Mouse (Mus musculus) embryonic fibroblast, embryonic 13.5 days (primary cell): ENCODE results near the gene Hspa1a. TPM values are rescaled to one million over a fixed set of nuclear protein-coding genes. Genes with fewer than 3 reads are reported as not detected.
"Not testable (repeated sequence)": the region's sequence is repeated elsewhere in the genome, so short reads cannot be mapped to it uniquely, and the experiment has no call there.

ENCODE experiments used
- H3K27ac ChIP-seq: 2 replicates; pipeline ENCODE4 v1.5.1; 2012; ENCODE audit warnings: low read length, control low read depth, inconsistent platforms; ENCODE audit not compliant: insufficient read depth
- H3K4me1 ChIP-seq: 2 replicates; pipeline ENCODE4 v1.6.1; 2011; ENCODE audit warnings: low read length; ENCODE audit not compliant: control insufficient read depth, insufficient read depth
- H3K4me3 ChIP-seq: 2 replicates; pipeline ENCODE4 v1.5.1; 2011; ENCODE audit warnings: mild to moderate bottlenecking, control low read depth, low read length; ENCODE audit not compliant: insufficient read depth
- CTCF ChIP-seq: IDR thresholded peaks from 2 replicates; pipeline ENCODE4 v1.5.1; 2011; ENCODE audit warnings: mild to moderate bottlenecking, control low read depth, low read length, moderate library complexity, borderline replicate concordance; ENCODE audit not compliant: insufficient read depth
- POLR2A ChIP-seq: IDR thresholded peaks from 2 replicates; pipeline ENCODE4 v1.6.1; 2011; ENCODE audit warnings: low read depth, mild to moderate bottlenecking, control low read depth, low read length, moderate library complexity
- polyA plus RNA-seq: library from polyadenylated mRNA; stranded (reverse); fragments of >200 nt; gene quantifications from 2 replicates; pipeline ENCODE4 v1.2.4, GENCODE M21; 2011; ENCODE audit warnings: low read depth; ENCODE audit not compliant: missing spikeins, insufficient read length

Gene Hspa1a
- polyA plus RNA-seq, 1 experiment = 6.0 TPM

GRCm38 (mm10) chr17:34965627-34966026 lies 6.3 kb downstream of the Hspa1a start:
- Histone ChIP-seq H3K4me1 (peaks cover 12% of the 10 kb centered on the region), H3K27ac (peak overlapping the region; percentile 34; the same call in 1 of the 2 replicates), H3K4me3 (no peak overlapping the region)
- TF ChIP-seq POLR2A = no peak
- TF ChIP-seq CTCF = no peak

- Histone ChIP-seq H3K4me3 (no peak overlapping the region), H3K4me1 (peaks cover 12% of the 10 kb centered on the region), H3K27ac (peak overlapping the region; percentile 38; the same call in 1 of the 2 replicates)
- TF ChIP-seq CTCF (no peak), POLR2A (peak; percentile 24; the same call in 1 of the 2 replicates)
Measured at GRCm38 (mm10) chr17:34964640-34965049, 7.3 kb downstream of the Hspa1a start.

- no peak overlapping the region for H3K4me3 ChIP-seq
Measured at GRCm38 (mm10) chr17:34962841-34963240, 9.1 kb downstream of the Hspa1a start.

GRCm38 (mm10) chr17:34962125-34962524 lies 9.8 kb downstream of the Hspa1a start:
- TF ChIP-seq POLR2A (no peak), CTCF (no peak)
- H3K27ac ChIP-seq = peak overlapping the region; percentile 98
- peaks cover 6% of the 10 kb centered on the region for H3K4me1 ChIP-seq
- H3K4me3 ChIP-seq = no peak overlapping the region

More at GRCm38 (mm10) chr17:34962841-34963240, 9.1 kb downstream of the Hspa1a start:
- peaks cover 6% of the 10 kb centered on the region for H3K4me1 ChIP-seq
- TF ChIP-seq CTCF = no peak
- no peak for TF ChIP-seq POLR2A
- peak overlapping the region; percentile 98 for H3K27ac ChIP-seq

GRCm38 (mm10) chr17:34960702-34961493 lies 11.1 kb downstream of the Hspa1a start:
- TF ChIP-seq CTCF (no peak), POLR2A (no peak; the same call in 1 of the 2 replicates)
- peaks cover 6% of the 10 kb centered on the region for H3K4me1 ChIP-seq
- no peak overlapping the region for H3K4me3 ChIP-seq
- peak overlapping the region; percentile 98 for H3K27ac ChIP-seq

GRCm38 (mm10) chr17:34959881-34960515 lies 12.0 kb downstream of the Hspa1a start:
- Histone ChIP-seq H3K4me1 (peaks cover 6% of the 10 kb centered on the region; the same call in 1 of the 2 replicates), H3K27ac (peak overlapping the region; percentile 98), H3K4me3 (peak overlapping the region; percentile 77)
- TF ChIP-seq POLR2A = peak; percentile 54
- no peak for TF ChIP-seq CTCF

- H3K4me1 ChIP-seq = not testable (repeated sequence)
- peak; percentile 78 for TF ChIP-seq POLR2A
- H3K27ac ChIP-seq = peak within 1 kb of the TSS; percentile 98
- H3K4me3 ChIP-seq = peak within 1 kb of the TSS; percentile 77
Measured at GRCm38 (mm10) chr17:34959130-34959778, 12.7 kb downstream of the Hspa1a start, which contains the start of gene Hspa1b. Gene Hspa1b, minus strand, starts transcription at chr17:34959238.

GRCm38 (mm10) chr17:34958734-34959129 lies 13.2 kb downstream of the Hspa1a start:
- peak overlapping the region; percentile 16; the same call in 1 of the 2 replicates for H3K4me3 ChIP-seq

GRCm38 (mm10) chr17:34957966-34958365 lies 14.0 kb downstream of the Hspa1a start:
- not testable (repeated sequence) for H3K27ac ChIP-seq, H3K4me3 ChIP-seq, H3K4me1 ChIP-seq

More at GRCm38 (mm10) chr17:34958734-34959129, 13.2 kb downstream of the Hspa1a start:
- not testable (repeated sequence) for H3K27ac ChIP-seq, H3K4me1 ChIP-seq

- H3K27ac ChIP-seq, H3K4me1 ChIP-seq, H3K4me3 ChIP-seq: not testable (repeated sequence)
Measured at GRCm38 (mm10) chr17:34957291-34957690, 14.7 kb downstream of the Hspa1a start.

- H3K4me3 ChIP-seq = no peak overlapping the region
- H3K27ac ChIP-seq = no peak overlapping the region
- H3K4me1 ChIP-seq = peaks cover 2% of the 10 kb centered on the region; the same call in 1 of the 2 replicates
- TF ChIP-seq POLR2A (no peak), CTCF (no peak)
Measured at GRCm38 (mm10) chr17:34956340-34956739, 15.6 kb downstream of the Hspa1a start.
